Mouse (Mus musculus) effector memory CD4-positive, alpha-beta T cell, adult 7 months (primary cell): ENCODE data around the gene Gimap8. TPM values are rescaled to one million over a fixed set of nuclear protein-coding genes. Genes with fewer than 3 reads are reported as not detected.

Source experiments
- polyA plus RNA-seq: library from polyadenylated mRNA; unstranded; fragments of 100-300 nt; shearing (Covaris generic); gene quantifications from one replicate; pipeline ENCODE4 v1.2.1, GENCODE M21; 2017

Gimap8 gene
- 153 TPM for polyA plus RNA-seq

DNA sequence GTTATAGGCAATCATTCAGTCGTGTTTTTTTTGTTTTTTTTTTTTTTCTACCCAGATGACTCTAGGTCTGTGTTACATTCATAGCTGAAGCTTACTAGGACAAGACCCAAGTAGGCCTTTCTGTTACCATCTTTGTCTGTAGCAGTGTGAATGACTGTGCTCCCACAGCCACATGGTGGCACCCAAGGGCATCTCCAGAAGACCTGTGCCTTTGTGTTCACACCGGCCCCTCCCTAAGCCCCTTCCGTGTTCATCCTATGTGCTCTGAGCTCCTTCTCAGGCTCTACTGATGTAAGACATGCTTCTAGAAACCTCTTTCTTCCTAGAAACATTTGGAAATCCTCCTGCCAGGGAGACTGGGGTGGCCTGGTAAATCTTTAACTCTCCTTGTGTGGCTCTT lies at the start of gene Gimap8:
TSS of gene Gimap8 (plus strand) at position 240 of the 400 bp plus-strand sequence.

GRCm38 (mm10) chr6:48601271-48602079 lies 45.6 kb upstream of the Gimap8 start, which contains the start of gene Zfp775:
Zfp775 (plus strand) TSS chr6:48602063.

GRCm38 (mm10) chr6:48626464-48626863 lies 20.6 kb upstream of the Gimap8 start, which contains the start of gene AI854703:
AI854703 (plus strand) TSS chr6:48626764.

DNA sequence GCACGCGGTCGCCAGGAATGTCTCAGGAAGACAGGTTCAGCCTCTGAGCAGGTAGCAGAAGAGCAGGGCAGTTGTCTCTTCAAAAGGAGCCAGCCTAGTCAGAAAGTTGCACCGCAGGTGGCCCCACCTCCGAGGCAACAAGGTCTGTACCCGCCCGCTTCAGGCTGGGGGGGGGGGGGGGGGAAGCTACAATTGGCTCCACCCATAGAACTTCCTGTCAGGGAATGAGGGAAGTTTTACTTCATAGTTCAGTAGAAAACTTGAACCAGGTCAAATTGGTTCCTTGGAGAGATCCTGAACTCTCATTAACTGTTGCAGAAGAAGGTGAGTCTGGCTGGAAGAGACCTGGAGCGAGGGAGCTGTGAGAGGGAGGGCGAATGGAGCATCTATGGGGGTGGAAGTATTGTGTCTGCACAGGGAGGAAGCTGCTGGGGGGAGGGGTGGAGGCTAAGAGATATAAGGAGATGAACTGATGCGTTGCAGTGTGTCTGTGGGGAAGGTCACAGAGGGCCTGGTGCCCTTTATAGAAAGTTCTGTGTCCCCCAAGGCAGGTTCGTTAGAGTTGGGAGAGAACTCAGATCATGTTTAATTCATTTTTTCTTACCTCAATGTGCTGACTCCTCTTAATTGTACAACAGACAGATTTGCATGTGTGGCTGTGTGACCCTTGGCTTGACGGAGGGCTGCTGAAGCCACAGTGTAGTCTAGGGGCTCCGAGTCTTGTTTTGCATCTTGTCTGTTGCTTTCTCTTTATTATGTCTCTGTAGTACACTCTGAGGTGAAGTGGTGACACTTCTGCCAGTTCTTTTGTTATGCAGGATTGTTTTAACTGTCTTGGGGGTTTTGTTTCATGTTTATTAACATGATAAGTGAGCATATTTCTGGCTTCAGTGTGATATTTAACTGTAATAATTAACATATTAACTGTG lies 29.2 kb downstream of the Gimap8 start, which contains the start of gene Gimap9:
TSS of gene Gimap9 (plus strand) at position 199 of the 929 bp plus-strand sequence.

GRCm38 (mm10) chr6:48684319-48684718 lies 37.3 kb downstream of the Gimap8 start, which contains the start of gene Gimap4:
Gimap4 (plus strand) TSS chr6:48684549.

Other genes starting within 250 kb of the Gimap8 start
- gene Zfp467, start 201.4 kb upstream of the Gimap8 start, polyA plus RNA-seq, result 4.8 TPM
- gene Sspo, start 199.0 kb upstream of the Gimap8 start, polyA plus RNA-seq, result 0.05 TPM
- not detected for gene Atp6v0e2, start 109.6 kb upstream of the Gimap8 start, polyA plus RNA-seq
- gene Lrrc61, start 92.4 kb upstream of the Gimap8 start, polyA plus RNA-seq, result 10.0 TPM
- not detected for gene Rarres2, start 74.4 kb upstream of the Gimap8 start, polyA plus RNA-seq
- gene Gm45021, start 57.6 kb upstream of the Gimap8 start, polyA plus RNA-seq, result not detected
- 7.4 TPM for gene Repin1, start 53.4 kb upstream of the Gimap8 start, polyA plus RNA-seq
- not detected for gene Gm44965, start 53.3 kb upstream of the Gimap8 start, polyA plus RNA-seq
- gene Zfp775, start 45.2 kb upstream of the Gimap8 start, polyA plus RNA-seq, result 5.4 TPM
- 2.3 TPM for gene AI854703, start 20.5 kb upstream of the Gimap8 start, polyA plus RNA-seq
- 227 TPM for gene Gimap9, start 28.9 kb downstream of the Gimap8 start, polyA plus RNA-seq
- gene Gimap4, start 37.3 kb downstream of the Gimap8 start, polyA plus RNA-seq, result 1,382 TPM
- gene Gimap6, start 61.0 kb downstream of the Gimap8 start, polyA plus RNA-seq, result 1,646 TPM
- 21.6 TPM for gene Gm28053, start 71.4 kb downstream of the Gimap8 start, polyA plus RNA-seq
- gene Gimap7, start 71.4 kb downstream of the Gimap8 start, polyA plus RNA-seq, result 295 TPM
- gene Gimap1, start 91.8 kb downstream of the Gimap8 start, polyA plus RNA-seq, result 413 TPM
- gene Gimap5, start 99.0 kb downstream of the Gimap8 start, polyA plus RNA-seq, result 201 TPM
- 1,655 TPM for gene Gimap3, start 123.6 kb downstream of the Gimap8 start, polyA plus RNA-seq
- gene Tmem176a, start 193.7 kb downstream of the Gimap8 start, polyA plus RNA-seq, result 9.4 TPM
- gene Tmem176b, start 194.3 kb downstream of the Gimap8 start, polyA plus RNA-seq, result 14.1 TPM
- gene Aoc1, start 225.7 kb downstream of the Gimap8 start, polyA plus RNA-seq, result not detected